Mouse (Mus musculus) hindbrain, embryonic 14.5 days (tissue): ENCODE measurements around the gene Gngt1. TPM values are rescaled to one million over a fixed set of nuclear protein-coding genes. Genes with fewer than 3 reads are reported as not detected.

Experiments used
- ATAC-seq: fragments of 200-750 bp; cut with Nextera tagmentation; 2 replicates; pipeline ENCODE4 v1.8.0; 2017; ENCODE audit warnings: moderate number of reproducible peaks, mild to moderate bottlenecking, moderate TSS enrichment, moderate library complexity; ENCODE audit not compliant: low FRiP score
- DNase-seq: peaks from one replicate; pipeline ENCODE4 v3.0.0-alpha.2; 2015; ENCODE audit warnings: low spot score
- H3K27ac ChIP-seq: fragments of 300-500 bp; sonication (generic); 2 replicates; pipeline ENCODE4 v1.5.1; 2014; ENCODE audit warnings: mild to moderate bottlenecking, moderate library complexity
- H3K27me3 ChIP-seq: fragments of 300-500 bp; sonication (generic); 2 replicates; pipeline ENCODE4 v1.6.1; 2014; ENCODE audit warnings: mild to moderate bottlenecking, low read length, mixed read lengths; ENCODE audit not compliant: control insufficient read depth, insufficient read depth
- H3K36me3 ChIP-seq: fragments of 300-500 bp; sonication (generic); replicated peaks from 2 replicates; pipeline ENCODE4 v1.6.1; 2014; ENCODE audit not compliant: control insufficient read depth, insufficient read depth
- H3K4me1 ChIP-seq: fragments of 300-500 bp; sonication (generic); replicated peaks from 2 replicates; pipeline ENCODE4 v1.6.1; 2014; ENCODE audit warnings: antibody characterized with exemption, low read length, mixed read lengths; ENCODE audit not compliant: control insufficient read depth, insufficient read depth
- H3K4me2 ChIP-seq: fragments of 300-500 bp; sonication (generic); replicated peaks from 2 replicates; pipeline ENCODE4 v1.6.1; 2014; ENCODE audit warnings: mild to moderate bottlenecking, moderate library complexity
- H3K4me3 ChIP-seq: fragments of 300-500 bp; sonication (generic); replicated peaks from 2 replicates; pipeline ENCODE4 v1.5.1; 2014; ENCODE audit warnings: mild to moderate bottlenecking, low read length
- H3K9ac ChIP-seq: fragments of 300-500 bp; sonication (generic); 2 replicates; pipeline ENCODE4 v1.6.1; 2014
- H3K9me3 ChIP-seq: fragments of 300-500 bp; sonication (generic); 2 replicates; pipeline ENCODE4 v1.6.1; 2016; ENCODE audit warnings: low read length; ENCODE audit not compliant: control insufficient read depth
- WGBS: fragments of 180-500 bp; shearing (Covaris S2); extraction: QIAGEN DNeasy Blood & Tissue Kit; methylation state at CpG from one replicate; pipeline ENCODE4 v1.1.7; 2014; 5-methylcytosine and 5-hydroxymethylcytosine counted together
- polyA plus RNA-seq: library from polyadenylated mRNA; unstranded; fragments of >200 nt; fragmentation: Nextera tagmentation; extraction: Ambion mirVana; gene quantifications from 2 replicates; pipeline ENCODE4 v1.2.1, GENCODE M21; 2014

Gene Gngt1
- not detected in 2 replicates for polyA plus RNA-seq

DNA sequence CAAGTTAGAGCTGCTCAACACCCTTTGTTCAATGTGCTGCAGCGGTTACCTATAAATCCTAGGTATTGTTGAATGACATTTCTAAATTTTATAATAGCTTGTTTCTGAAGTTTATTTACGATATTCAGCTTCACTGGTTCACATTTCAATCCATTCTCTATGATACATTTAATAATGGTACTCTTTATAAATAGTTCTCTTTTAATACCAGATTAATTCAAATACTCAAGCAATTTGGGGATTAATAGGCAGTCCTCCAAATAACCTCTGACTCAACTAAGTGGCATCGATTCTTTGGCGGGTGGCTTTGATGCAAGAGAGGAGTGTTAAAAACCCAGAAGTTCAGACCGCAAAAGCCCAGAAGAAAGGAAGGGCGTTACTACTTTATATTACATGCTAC lies at the start of gene Gngt1:
Gene Gngt1, plus strand, starts transcription at position 301 of the 400 bp plus-strand sequence.
- Histone ChIP-seq H3K36me3 (no peaks in the 10 kb centered on the region), H3K4me1 (no peaks in the 10 kb centered on the region), H3K9me3 (no peaks in the 10 kb centered on the region), H3K27ac (no peak within 1 kb of the TSS), H3K9ac (no peak within 1 kb of the TSS), H3K4me3 (no peak within 1 kb of the TSS), H3K27me3 (no peaks in the 10 kb centered on the region), H3K4me2 (no peak within 1 kb of the TSS)
- DNase-seq (no peak), ATAC-seq (no peak)
- 93% methylated on average over 6 of the region's 6 CpGs for WGBS

DNA sequence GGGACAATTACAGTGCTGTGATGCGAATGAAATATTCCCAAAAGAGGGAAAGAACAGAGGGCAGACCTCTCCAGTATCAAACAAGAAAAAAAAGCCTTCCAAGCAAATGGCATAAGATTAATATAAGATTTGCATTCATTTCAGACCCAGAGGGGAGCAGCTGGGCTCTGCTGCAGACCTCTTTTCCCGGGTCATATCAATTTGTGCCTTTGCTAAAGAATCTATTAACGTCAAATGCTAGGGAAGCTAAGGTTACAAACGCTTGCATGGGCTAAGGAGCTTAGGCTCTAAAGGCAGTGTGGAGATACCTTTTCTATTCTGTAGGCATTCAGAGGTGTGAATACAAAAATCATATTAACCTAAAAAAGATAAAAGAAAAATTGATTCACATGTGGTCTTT lies 38.6 kb upstream of the Gngt1 start:
- H3K4me1 ChIP-seq = no peaks in the 10 kb centered on the region
- DNase-seq = no peak
- H3K27ac ChIP-seq = no peak overlapping the region
- no peak overlapping the region for H3K4me3 ChIP-seq
- H3K36me3 ChIP-seq = no peaks in the 10 kb centered on the region
- no peak overlapping the region for H3K4me2 ChIP-seq
- no peaks in the 10 kb centered on the region for H3K27me3 ChIP-seq
- WGBS = 28% methylated on average over 4 of the region's 4 CpGs
- H3K9ac ChIP-seq = no peak overlapping the region
- no peak for ATAC-seq
- H3K9me3 ChIP-seq = no peaks in the 10 kb centered on the region

DNA sequence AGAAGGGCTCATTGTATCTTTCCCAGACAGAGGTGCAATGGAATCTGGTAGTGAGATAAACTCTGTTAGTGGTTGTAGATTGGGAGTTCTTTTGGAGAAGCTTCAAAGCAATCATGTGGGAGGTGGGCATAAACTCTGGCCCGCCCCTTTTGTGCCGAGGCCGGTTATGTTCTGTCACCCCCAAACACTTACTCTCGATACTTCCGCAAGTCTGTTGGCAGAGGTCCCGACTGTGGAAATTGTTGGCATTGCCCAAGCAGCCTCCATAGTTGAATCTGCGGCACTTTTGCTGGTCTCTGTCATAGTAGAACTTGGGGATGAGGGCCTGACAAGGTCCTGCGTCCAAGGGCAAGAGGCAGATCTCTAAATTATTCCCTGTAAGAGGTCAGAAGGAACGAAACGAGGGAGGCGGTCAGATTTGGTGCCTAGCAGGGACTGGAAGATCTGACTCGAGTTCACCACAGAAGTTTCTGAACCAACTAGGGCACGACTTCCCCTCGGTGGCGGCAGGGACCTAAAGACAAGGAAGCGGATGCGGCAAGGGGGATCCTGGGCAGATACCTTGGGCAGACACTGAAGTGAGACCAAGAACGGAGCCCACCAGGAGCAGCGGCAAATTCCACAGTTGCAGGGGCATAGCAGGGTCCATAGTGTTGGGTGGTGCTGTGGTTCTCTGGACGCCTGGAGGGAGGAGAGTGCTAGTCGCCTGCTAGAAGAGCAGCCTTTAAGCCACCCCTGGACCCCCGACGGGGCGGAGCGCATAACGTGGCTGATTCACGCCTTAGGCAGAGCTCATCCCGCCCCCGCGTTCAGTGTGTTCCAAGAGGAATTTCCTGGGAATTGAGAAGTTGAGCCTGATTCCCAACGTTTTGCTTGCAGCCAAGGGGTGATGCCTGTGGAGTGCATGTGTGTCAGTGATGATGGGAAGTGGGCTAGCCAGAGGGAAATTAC lies 25.6 kb upstream of the Gngt1 start:
- Histone ChIP-seq H3K36me3 (no peaks in the 10 kb centered on the region), H3K4me3 (no peak overlapping the region)

DNA sequence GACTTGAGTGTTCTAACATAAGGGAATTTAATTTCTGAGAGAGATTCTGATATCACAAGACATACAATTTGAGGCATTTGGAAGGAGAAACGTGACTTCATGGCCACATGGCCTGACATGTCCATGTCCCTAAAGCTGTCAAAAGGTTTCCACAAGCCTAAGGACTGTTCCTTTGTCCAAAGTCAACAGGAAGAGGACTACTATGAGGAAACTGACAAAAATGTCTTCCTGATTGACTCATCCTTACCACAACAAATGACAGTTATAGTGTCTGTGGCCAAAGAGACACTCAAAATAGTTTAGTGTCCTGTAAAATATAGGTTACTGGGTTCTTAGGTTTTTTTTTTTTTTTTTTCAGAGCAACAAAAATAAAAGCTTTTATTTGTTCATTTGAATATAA lies 19.9 kb upstream of the Gngt1 start:
- no peaks in the 10 kb centered on the region for H3K4me1 ChIP-seq
- H3K9me3 ChIP-seq = no peaks in the 10 kb centered on the region
- WGBS = 71% methylated on average over 1 of the region's 1 CpGs
- ATAC-seq (no peak), DNase-seq (no peak)
- no peak overlapping the region for H3K27ac ChIP-seq
- no peaks in the 10 kb centered on the region for H3K36me3 ChIP-seq
- no peak overlapping the region for H3K9ac ChIP-seq
- H3K4me3 ChIP-seq = no peak overlapping the region
- no peaks in the 10 kb centered on the region for H3K27me3 ChIP-seq
- no peak overlapping the region for H3K4me2 ChIP-seq

More for the DNA sequence above, 25.6 kb upstream of the Gngt1 start:
- Histone ChIP-seq H3K9ac (no peak overlapping the region), H3K4me1 (no peaks in the 10 kb centered on the region), H3K27ac (no peak overlapping the region), H3K4me2 (peak overlapping the region; percentile 36), H3K9me3 (no peaks in the 10 kb centered on the region), H3K27me3 (no peaks in the 10 kb centered on the region)
- ATAC-seq (no peak), DNase-seq (no peak)
- WGBS = 35% methylated on average over 31 of the region's 31 CpGs

DNA sequence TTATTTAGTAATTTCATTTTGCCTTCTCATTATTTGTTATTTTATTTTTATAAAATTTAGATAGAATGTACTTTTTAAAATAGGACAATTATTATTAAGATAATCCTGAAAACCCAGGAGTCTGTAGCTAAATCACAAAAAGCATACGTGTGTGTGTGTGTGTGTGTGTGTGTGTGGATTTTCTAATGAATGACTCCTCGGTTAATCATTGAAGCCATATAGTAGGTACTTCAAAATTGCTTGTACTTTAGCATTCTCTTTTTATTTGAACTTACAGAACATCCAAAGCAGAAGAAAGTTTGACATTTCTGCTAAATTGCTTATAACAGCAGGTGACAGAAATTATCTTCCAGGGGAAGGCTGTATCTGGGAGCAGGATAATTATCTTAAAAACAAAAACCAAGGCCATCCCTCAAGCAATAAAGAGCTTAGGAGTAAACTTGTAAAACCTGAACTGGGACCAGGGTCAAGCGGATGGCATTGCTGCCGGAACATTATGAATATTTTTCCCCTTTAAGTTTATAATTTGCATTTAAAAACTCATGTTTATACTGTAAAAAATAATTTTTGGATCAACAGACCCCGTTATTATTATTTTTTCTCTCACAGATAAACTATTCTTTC lies 10.8 kb upstream of the Gngt1 start:
- H3K27ac ChIP-seq = no peak overlapping the region
- ATAC-seq (no peak), DNase-seq (no peak)
- H3K36me3 ChIP-seq = no peaks in the 10 kb centered on the region
- no peaks in the 10 kb centered on the region for H3K27me3 ChIP-seq
- no peak overlapping the region for H3K9ac ChIP-seq
- no peak overlapping the region for H3K4me2 ChIP-seq
- no peak overlapping the region for H3K4me3 ChIP-seq
- no peaks in the 10 kb centered on the region for H3K9me3 ChIP-seq
- WGBS = 91% methylated on average over 5 of the region's 5 CpGs
- H3K4me1 ChIP-seq = no peaks in the 10 kb centered on the region

DNA sequence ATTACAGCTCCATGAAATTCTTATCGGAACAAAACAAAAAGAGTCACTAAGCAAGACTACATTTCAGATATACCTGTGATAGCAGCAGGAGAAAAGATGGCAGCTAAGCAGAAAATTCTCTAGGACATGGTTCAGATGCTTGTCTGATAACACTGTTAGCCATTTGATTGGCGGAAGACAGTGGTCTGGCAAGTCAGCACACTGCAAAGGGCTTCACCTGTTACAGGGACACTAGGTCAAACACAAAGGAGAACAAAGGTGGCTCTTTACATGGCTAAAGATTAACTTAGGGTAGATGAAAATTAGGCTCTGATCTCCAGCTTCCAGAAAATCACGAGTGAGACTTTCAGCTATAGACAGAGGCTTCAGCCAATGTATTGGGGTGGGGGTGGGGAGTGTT lies 4.8 kb upstream of the Gngt1 start, which contains the start of gene Tfpi2:
Gene Tfpi2, minus strand, starts transcription at position 170 of the 400 bp plus-strand sequence.
- Histone ChIP-seq H3K27ac (no peak within 1 kb of the TSS), H3K9me3 (no peaks in the 10 kb centered on the region), H3K36me3 (no peaks in the 10 kb centered on the region), H3K9ac (no peak within 1 kb of the TSS), H3K4me2 (no peak within 1 kb of the TSS), H3K27me3 (no peaks in the 10 kb centered on the region), H3K4me1 (no peaks in the 10 kb centered on the region), H3K4me3 (no peak within 1 kb of the TSS)
- 76% methylated on average over 3 of the region's 3 CpGs for WGBS
- DNase-seq = no peak
- no peak for ATAC-seq

DNA sequence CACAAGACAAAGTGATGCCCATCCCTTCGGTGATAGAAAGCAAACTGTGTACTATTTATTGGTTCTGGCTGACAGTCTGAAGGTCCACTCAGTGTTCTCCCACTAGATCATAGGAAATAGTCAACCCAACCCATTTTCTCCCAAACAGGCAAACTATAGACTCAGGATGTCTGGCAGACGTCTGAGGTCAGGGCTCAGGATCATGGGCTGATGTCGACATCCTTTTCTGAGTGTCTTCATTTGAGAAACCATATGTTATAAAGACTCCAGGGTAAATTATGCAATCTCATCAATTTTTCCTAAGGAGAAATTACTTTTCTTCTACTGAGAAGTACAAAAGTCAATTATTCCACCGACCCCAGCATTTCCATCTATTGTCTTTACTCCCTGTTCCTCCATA lies 4.5 kb downstream of the Gngt1 start:
- Histone ChIP-seq H3K9ac (no peak overlapping the region), H3K4me2 (no peak overlapping the region), H3K27ac (no peak overlapping the region), H3K4me3 (no peak overlapping the region), H3K4me1 (no peaks in the 10 kb centered on the region), H3K27me3 (no peaks in the 10 kb centered on the region), H3K36me3 (no peaks in the 10 kb centered on the region), H3K9me3 (no peaks in the 10 kb centered on the region)
- DNase-seq = no peak
- no peak for ATAC-seq
- WGBS = 76% methylated on average over 4 of the region's 4 CpGs

DNA sequence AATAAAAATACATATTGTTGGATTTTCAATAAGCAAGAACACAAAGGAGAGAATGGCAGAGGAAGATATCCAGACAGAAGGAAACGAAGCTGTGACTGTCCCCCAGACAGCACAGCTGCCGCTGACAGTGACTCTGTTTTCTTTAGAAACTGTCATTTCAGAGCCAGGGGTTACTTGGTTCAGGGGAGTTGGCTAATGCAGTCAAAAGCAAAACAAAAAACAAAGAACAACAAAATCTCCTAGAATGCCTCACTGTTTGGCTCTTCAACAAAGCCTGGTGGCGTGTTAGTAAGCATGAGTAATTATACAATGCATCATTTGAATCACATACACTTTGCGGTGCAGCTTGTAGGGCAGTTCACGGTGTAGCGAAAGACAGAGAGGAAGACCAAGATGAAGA lies 5.7 kb downstream of the Gngt1 start:
- H3K9ac ChIP-seq = no peak overlapping the region
- ATAC-seq (no peak), DNase-seq (peak; percentile 25)
- H3K4me2 ChIP-seq = no peak overlapping the region
- WGBS = 34% methylated on average over 6 of the region's 6 CpGs
- H3K4me3 ChIP-seq = no peak overlapping the region
- H3K9me3 ChIP-seq = no peaks in the 10 kb centered on the region
- no peak overlapping the region for H3K27ac ChIP-seq
- no peaks in the 10 kb centered on the region for H3K36me3 ChIP-seq
- H3K4me1 ChIP-seq = no peaks in the 10 kb centered on the region
- no peaks in the 10 kb centered on the region for H3K27me3 ChIP-seq

DNA sequence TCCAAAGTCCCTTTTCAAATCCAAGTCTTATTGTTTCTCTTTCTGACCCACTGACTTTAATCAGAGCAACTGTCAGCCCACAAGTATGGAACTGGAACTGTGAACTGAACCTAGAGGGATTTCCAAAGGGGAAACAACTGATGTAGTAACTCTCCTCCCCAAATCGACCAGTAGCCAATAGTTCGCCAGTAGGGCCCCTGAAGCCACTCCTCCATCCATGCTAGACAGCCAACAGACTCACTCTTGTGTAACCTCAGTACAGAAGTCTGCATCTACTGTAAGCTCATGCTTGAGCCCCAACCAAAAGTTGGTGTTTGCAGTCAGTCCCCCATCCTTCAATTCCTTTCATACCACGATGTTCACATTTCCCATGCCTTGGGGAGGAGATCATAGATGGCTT lies 7.1 kb downstream of the Gngt1 start:
- Histone ChIP-seq H3K9ac (no peak overlapping the region), H3K9me3 (no peaks in the 10 kb centered on the region), H3K36me3 (no peaks in the 10 kb centered on the region), H3K4me2 (no peak overlapping the region), H3K27me3 (no peaks in the 10 kb centered on the region), H3K27ac (no peak overlapping the region), H3K4me3 (no peak overlapping the region), H3K4me1 (no peaks in the 10 kb centered on the region)
- 74% methylated on average over 3 of the region's 3 CpGs for WGBS
- DNase-seq (no peak), ATAC-seq (no peak)
